Mouse (Mus musculus): Measurements from ENCODE around the gene P2rx7. TPM values are rescaled to one million over a fixed set of nuclear protein-coding genes. Genes with fewer than 3 reads are reported as not detected.

P2rx7 gene
- polyA plus RNA-seq, 1 experiment: 53.2 TPM

DNA sequence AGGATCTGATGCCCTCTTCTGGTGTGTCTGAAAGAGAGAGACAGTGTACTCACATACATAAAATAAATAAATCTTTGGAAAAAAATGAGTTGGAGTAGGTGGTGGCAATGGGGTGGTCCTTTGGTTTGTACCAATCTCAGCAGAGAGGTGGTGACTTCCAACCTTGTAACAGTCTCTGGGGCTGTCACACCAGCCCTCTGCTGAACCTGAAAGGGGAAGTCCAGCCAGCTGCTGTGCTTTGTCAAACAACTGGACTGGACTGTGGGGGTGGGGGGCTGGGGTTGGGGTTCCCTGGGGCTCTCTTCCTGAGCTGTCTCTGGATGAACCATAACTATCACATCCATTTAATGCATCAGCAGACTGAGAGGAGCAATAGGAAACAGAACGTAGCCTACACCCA is 72.0 kb downstream of the P2rx7 start:
- Histone ChIP-seq H3K4me3 (replicated peaks; ENCODE audit: extremely low read depth, low read depth, low read length) (no peak overlapping the region), H3K4me1 (ENCODE audit: control insufficient read depth, insufficient read depth, low read length) (no peaks in the 10 kb centered on the region)
- no peak for TF ChIP-seq POLR2A (IDR thresholded peaks at IDR 0.05; ENCODE audit: borderline replicate concordance, extremely low read depth, low read depth, low read length)
- TF ChIP-seq CTCF (IDR thresholded peaks at IDR 0.05; ENCODE audit: insufficient read depth, low read length): no peak
- WGBS: 79% methylated on average over 1 of the region's 1 CpGs
- DNase-seq: no peak

DNA sequence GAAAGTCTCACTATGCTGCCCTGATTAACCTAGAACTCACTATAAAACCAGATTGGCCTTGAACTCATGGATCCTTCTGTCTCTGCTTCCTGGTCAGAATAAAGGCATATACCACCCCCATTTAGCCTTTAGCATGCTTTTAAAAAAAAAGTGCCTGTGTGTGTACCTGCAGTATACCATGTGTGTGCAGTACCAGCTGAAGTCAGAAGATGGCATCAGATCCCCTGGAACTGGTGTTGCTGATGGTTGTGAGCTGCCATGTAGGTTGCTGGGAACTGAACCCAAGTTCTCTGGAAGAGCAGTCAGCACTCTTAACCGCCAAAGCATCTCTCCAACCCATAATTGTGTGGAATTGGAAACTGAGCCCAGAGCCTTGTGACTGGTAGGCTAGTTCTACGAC is 73.1 kb downstream of the P2rx7 start:
- Histone ChIP-seq H3K4me3 (replicated peaks; ENCODE audit: extremely low read depth, low read depth, low read length) (no peak overlapping the region), H3K4me1 (ENCODE audit: control insufficient read depth, insufficient read depth, low read length) (no peaks in the 10 kb centered on the region)
- DNase-seq: no peak
- no peak for TF ChIP-seq CTCF (IDR thresholded peaks at IDR 0.05; ENCODE audit: insufficient read depth, low read length)
- no peak for TF ChIP-seq POLR2A (IDR thresholded peaks at IDR 0.05; ENCODE audit: borderline replicate concordance, extremely low read depth, low read depth, low read length)
- WGBS: 100% methylated on average over 2 of the region's 2 CpGs

DNA sequence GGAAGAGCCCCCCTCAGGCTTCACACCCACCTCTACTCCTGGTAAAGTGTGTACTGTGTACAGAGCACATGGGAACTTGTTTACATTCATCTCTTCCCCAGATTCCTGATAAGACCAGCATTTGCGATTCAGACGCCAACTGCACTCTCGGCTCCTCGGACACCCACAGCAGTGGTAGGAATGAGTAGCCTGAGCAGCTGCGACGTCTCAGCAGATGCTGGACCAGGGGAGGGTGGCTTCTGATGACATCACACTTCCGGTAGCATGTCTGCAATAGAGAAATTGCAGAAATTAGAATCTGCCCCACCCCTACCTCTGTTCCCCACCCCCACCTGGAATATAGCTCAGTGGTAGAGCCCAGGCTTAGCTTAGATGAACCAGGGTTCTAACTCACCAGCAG is 74.7 kb downstream of the P2rx7 start:
- no peak for DNase-seq
- TF ChIP-seq POLR2A (IDR thresholded peaks at IDR 0.05; ENCODE audit: borderline replicate concordance, extremely low read depth, low read depth, low read length) (no peak), CTCF (IDR thresholded peaks at IDR 0.05; ENCODE audit: insufficient read depth, low read length) (no peak)

GRCm38 (mm10) chr5:122719168-122719567 is 75.5 kb downstream of the P2rx7 start:
- DNase-seq: no peak
- no peaks in the 10 kb centered on the region for H3K4me1 ChIP-seq (ENCODE audit: control insufficient read depth, insufficient read depth, low read length)
- WGBS: 88% methylated on average over 8 of the region's 8 CpGs
- TF ChIP-seq POLR2A (IDR thresholded peaks at IDR 0.05; ENCODE audit: borderline replicate concordance, extremely low read depth, low read depth, low read length) (no peak), CTCF (IDR thresholded peaks at IDR 0.05; ENCODE audit: insufficient read depth, low read length) (no peak)
- H3K4me3 ChIP-seq (replicated peaks; ENCODE audit: extremely low read depth, low read depth, low read length): no peak overlapping the region

More for the DNA sequence above, 74.7 kb downstream of the P2rx7 start:
- Histone ChIP-seq H3K4me3 (replicated peaks; ENCODE audit: extremely low read depth, low read depth, low read length) (no peak overlapping the region), H3K4me1 (ENCODE audit: control insufficient read depth, insufficient read depth, low read length) (no peaks in the 10 kb centered on the region)
- 30% methylated on average over 7 of the region's 7 CpGs for WGBS

DNA sequence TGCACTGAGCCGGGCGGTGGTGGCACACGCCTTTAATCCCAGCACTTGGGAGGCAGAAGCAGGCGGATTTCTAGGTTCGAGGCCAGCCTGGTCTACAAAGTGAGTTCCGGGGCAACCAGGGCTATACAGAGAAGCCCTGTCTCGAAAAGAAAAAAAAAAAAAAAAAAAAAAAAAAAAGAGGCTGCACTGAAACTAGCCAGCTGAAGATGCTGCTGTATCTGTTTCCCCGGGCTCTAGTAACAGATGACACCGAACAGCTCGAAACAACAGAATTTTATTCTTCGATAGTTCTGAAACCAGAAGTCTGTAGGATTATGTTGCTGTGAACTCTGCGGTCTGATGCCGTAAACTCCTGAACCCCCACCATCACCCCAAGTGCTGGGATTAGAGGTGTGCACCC is 81.7 kb downstream of the P2rx7 start:
- no peak overlapping the region for H3K4me3 ChIP-seq (replicated peaks; ENCODE audit: extremely low read depth, low read depth, low read length)
- H3K4me1 ChIP-seq (ENCODE audit: control insufficient read depth, insufficient read depth, low read length): no peaks in the 10 kb centered on the region; the same call in 1 of the 2 replicates
- no peak for DNase-seq
- 81% methylated on average over 13 of the region's 13 CpGs for WGBS
- TF ChIP-seq CTCF (IDR thresholded peaks at IDR 0.05; ENCODE audit: insufficient read depth, low read length): no peak
- TF ChIP-seq POLR2A (IDR thresholded peaks at IDR 0.05; ENCODE audit: borderline replicate concordance, extremely low read depth, low read depth, low read length): no peak

DNA sequence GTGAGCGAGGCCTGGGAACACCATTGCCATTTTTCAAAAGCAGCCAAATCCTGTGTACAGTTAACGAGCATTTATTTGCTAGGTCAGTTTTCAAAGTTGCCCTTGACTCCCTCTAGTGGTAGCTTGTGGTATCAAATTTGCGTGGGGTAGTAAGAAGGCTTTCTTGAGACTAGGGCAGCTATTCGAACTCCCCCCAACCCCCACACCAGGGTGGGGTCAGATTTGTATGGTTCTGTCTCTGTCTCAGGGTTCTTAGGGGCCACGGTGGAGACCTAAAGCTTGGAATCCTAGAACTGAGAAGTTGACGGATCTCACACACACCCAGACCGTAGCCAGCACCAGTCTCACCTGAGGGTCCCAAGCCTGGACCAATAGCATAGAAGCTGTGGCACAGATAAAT is 82.4 kb downstream of the P2rx7 start:
- Histone ChIP-seq H3K4me1 (ENCODE audit: control insufficient read depth, insufficient read depth, low read length) (no peaks in the 10 kb centered on the region; the same call in 1 of the 2 replicates), H3K4me3 (replicated peaks; ENCODE audit: extremely low read depth, low read depth, low read length) (no peak overlapping the region)
- TF ChIP-seq POLR2A (IDR thresholded peaks at IDR 0.05; ENCODE audit: borderline replicate concordance, extremely low read depth, low read depth, low read length) (no peak), CTCF (IDR thresholded peaks at IDR 0.05; ENCODE audit: insufficient read depth, low read length) (peak; percentile 17; the same call in 1 of the 2 replicates)
- peak; percentile 44 for DNase-seq
- WGBS: 19% methylated on average over 7 of the region's 7 CpGs

DNA sequence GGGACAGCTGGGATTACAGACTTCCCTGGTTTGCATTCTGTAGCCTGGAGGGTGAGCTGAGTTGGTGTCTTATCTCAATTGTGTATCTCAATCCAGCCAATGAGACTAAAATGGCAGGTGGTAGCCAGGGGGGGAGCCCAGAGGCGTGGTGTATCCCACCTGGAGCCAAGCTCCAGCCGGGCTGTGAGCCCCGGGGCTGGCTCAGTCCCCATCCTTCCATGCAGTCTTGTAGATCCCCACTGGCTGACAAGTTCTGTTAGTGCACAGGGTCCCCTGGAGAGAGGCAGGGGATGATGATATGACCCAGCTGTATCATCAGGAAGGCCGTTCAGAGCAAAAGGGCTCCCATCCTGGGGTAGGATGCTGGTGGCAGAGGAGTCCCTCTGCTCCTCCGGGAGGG is 82.9 kb downstream of the P2rx7 start:
- TF ChIP-seq POLR2A (IDR thresholded peaks at IDR 0.05; ENCODE audit: borderline replicate concordance, extremely low read depth, low read depth, low read length): no peak
- TF ChIP-seq CTCF (IDR thresholded peaks at IDR 0.05; ENCODE audit: insufficient read depth, low read length): no peak
- H3K4me3 ChIP-seq (replicated peaks; ENCODE audit: extremely low read depth, low read depth, low read length): no peak overlapping the region
- WGBS: 72% methylated on average over 5 of the region's 5 CpGs
- no peaks in the 10 kb centered on the region; the same call in 1 of the 2 replicates for H3K4me1 ChIP-seq (ENCODE audit: control insufficient read depth, insufficient read depth, low read length)
- no peak for DNase-seq

GRCm38 (mm10) chr5:122727096-122727495 is 83.4 kb downstream of the P2rx7 start:
- Histone ChIP-seq H3K4me1 (ENCODE audit: control insufficient read depth, insufficient read depth, low read length) (peaks cover 1% of the 10 kb centered on the region; the same call in 1 of the 2 replicates), H3K4me3 (replicated peaks; ENCODE audit: extremely low read depth, low read depth, low read length) (no peak overlapping the region)
- TF ChIP-seq CTCF (IDR thresholded peaks at IDR 0.05; ENCODE audit: insufficient read depth, low read length): no peak
- TF ChIP-seq POLR2A (IDR thresholded peaks at IDR 0.05; ENCODE audit: borderline replicate concordance, extremely low read depth, low read depth, low read length): no peak
- no peak for DNase-seq
- WGBS: 91% methylated on average over 7 of the region's 7 CpGs

DNA sequence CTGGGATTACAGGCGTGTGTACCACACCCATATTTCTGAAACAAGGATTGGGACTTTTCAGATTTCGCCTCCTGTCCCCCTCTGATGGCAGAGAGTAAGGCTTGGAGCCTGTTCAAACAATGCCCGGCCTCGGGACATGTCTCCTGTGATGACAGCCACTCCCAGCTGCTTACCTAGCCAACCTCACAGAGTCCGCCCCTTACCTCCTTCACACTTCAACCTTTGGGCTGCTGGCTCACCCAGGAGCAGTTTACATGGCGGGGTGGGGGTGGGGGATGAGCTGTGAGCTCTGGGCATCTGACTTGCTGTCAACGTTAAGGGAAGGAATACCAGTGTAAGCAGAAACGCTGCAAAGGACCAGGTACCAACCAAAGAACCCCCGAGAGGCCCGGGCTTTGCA is 87.1 kb downstream of the P2rx7 start:
- DNase-seq: no peak
- no peak for TF ChIP-seq CTCF (IDR thresholded peaks at IDR 0.05; ENCODE audit: insufficient read depth, low read length)
- TF ChIP-seq POLR2A (IDR thresholded peaks at IDR 0.05; ENCODE audit: borderline replicate concordance, extremely low read depth, low read depth, low read length): no peak
- Histone ChIP-seq H3K4me1 (ENCODE audit: control insufficient read depth, insufficient read depth, low read length) (peaks cover 5% of the 10 kb centered on the region; the same call in 1 of the 2 replicates), H3K4me3 (replicated peaks; ENCODE audit: extremely low read depth, low read depth, low read length) (no peak overlapping the region)
- 77% methylated on average over 10 of the region's 10 CpGs for WGBS

DNA sequence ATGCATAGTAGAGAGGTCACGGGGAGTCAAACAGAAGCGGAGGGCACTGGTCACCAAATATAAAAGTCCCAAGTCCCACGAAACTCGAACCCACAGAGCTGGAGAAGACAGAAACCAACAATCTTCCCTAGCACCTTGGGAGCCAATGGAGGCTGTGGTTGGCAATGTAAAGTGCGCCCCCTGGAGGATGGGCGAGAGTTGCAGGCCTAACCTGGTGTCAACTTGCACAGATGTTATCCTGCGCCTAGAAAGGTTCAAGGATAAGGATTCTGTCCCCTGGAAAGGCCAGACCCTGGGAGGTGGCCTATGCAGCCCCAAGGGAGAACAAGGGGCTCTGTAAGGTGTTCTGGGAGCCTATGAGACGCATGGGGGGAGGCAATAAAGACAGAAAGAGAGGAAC is 87.6 kb downstream of the P2rx7 start:
- WGBS: 59% methylated on average over 8 of the region's 8 CpGs
- peaks cover 5% of the 10 kb centered on the region; the same call in 1 of the 2 replicates for H3K4me1 ChIP-seq (ENCODE audit: control insufficient read depth, insufficient read depth, low read length)
- TF ChIP-seq CTCF (IDR thresholded peaks at IDR 0.05; ENCODE audit: insufficient read depth, low read length): peak; percentile 92
- no peak for TF ChIP-seq POLR2A (IDR thresholded peaks at IDR 0.05; ENCODE audit: borderline replicate concordance, extremely low read depth, low read depth, low read length)
- H3K4me3 ChIP-seq (replicated peaks; ENCODE audit: extremely low read depth, low read depth, low read length): no peak overlapping the region
- peak; percentile 78 for DNase-seq
